Mouse (Mus musculus): ENCODE results near the gene Crybb2.

Gene Crybb2

GRCm38 (mm10) chr5:113090077-113090690 is 20.3 kb upstream of the Crybb2 start:
- DNase-seq = no peak

- no peak for DNase-seq
Observed at GRCm38 (mm10) chr5:113087465-113087864, 17.5 kb upstream of the Crybb2 start.

- DNase-seq = no peak
Observed at GRCm38 (mm10) chr5:113086990-113087389, 17.1 kb upstream of the Crybb2 start.

GRCm38 (mm10) chr5:113086439-113086838 is 16.5 kb upstream of the Crybb2 start:
- peak; percentile 66 for DNase-seq

GRCm38 (mm10) chr5:113085931-113086330 is 16.0 kb upstream of the Crybb2 start:
- DNase-seq = no peak

- DNase-seq = no peak
Observed at GRCm38 (mm10) chr5:113084309-113084708, 14.4 kb upstream of the Crybb2 start.

- no peak for DNase-seq
Observed at GRCm38 (mm10) chr5:113082356-113083168, 12.6 kb upstream of the Crybb2 start.

GRCm38 (mm10) chr5:113081439-113081838 is 11.5 kb upstream of the Crybb2 start, which contains the start of gene Crybb3:
TSS of gene Crybb3 (minus strand) at chr5:113081584.
- DNase-seq = peak; percentile 90

GRCm38 (mm10) chr5:113081020-113081419 is 11.1 kb upstream of the Crybb2 start:
- no peak for DNase-seq

GRCm38 (mm10) chr5:113079783-113080182 is 9.9 kb upstream of the Crybb2 start:
- peak; percentile 51 for DNase-seq

- no peak for DNase-seq
Observed at GRCm38 (mm10) chr5:113078686-113079085, 8.8 kb upstream of the Crybb2 start.

- DNase-seq = peak; percentile 88
Observed at GRCm38 (mm10) chr5:113054308-113054707, 15.6 kb downstream of the Crybb2 start.

GRCm38 (mm10) chr5:113050581-113051185 is 19.2 kb downstream of the Crybb2 start:
- DNase-seq = no peak

- DNase-seq = peak; percentile 39
Observed at GRCm38 (mm10) chr5:113049876-113050275, 20.0 kb downstream of the Crybb2 start.

- DNase-seq = no peak
Observed at GRCm38 (mm10) chr5:113045511-113046273, 24.2 kb downstream of the Crybb2 start.

GRCm38 (mm10) chr5:113043531-113043930 is 26.4 kb downstream of the Crybb2 start:
- peak; percentile 97 for DNase-seq

GRCm38 (mm10) chr5:113041567-113042071 is 28.3 kb downstream of the Crybb2 start:
- DNase-seq = peak; percentile 98

- peak; percentile 68 for DNase-seq
Observed at GRCm38 (mm10) chr5:113040776-113041175, 29.1 kb downstream of the Crybb2 start.

- peak; percentile 21 for DNase-seq
Observed at GRCm38 (mm10) chr5:113038601-113039000, 31.3 kb downstream of the Crybb2 start.

GRCm38 (mm10) chr5:113035094-113036047 is 34.5 kb downstream of the Crybb2 start:
- no peak for DNase-seq

GRCm38 (mm10) chr5:113031201-113031754 is 38.6 kb downstream of the Crybb2 start:
- no peak for DNase-seq
